Mouse (Mus musculus) neural tube, embryonic 15.5 days (tissue): ENCODE measurements at regions not wholly inside any gene's neighbourhood (a gene's known extent, or its start where the extent isn't known, plus 50 kb on each side); places are given as distances from the start of the nearest gene placed in this dataset.
A peak's percentile ranks its signal among the peaks of the same experiment; 100 is the strongest.

Experiments
- ATAC-seq: fragments of 200-750 bp; cut with Nextera tagmentation; 2 replicates; pipeline ENCODE4 v1.8.0; 2017; ENCODE audit warnings: mild to moderate bottlenecking, moderate TSS enrichment, moderate library complexity; ENCODE audit not compliant: low FRiP score
- H3K27ac ChIP-seq: fragments of 300-500 bp; sonication (generic); replicated peaks from 2 replicates; pipeline ENCODE4 v1.5.1; 2015; ENCODE audit warnings: mild to moderate bottlenecking, inconsistent platforms
- H3K27me3 ChIP-seq: fragments of 300-500 bp; sonication (generic); replicated peaks from 2 replicates; pipeline ENCODE4 v1.6.1; 2015; ENCODE audit warnings: inconsistent platforms
- H3K36me3 ChIP-seq: fragments of 300-500 bp; sonication (generic); 2 replicates; pipeline ENCODE4 v1.6.1; 2015; ENCODE audit warnings: inconsistent platforms
- H3K4me1 ChIP-seq: fragments of 300-500 bp; sonication (generic); 2 replicates; pipeline ENCODE4 v1.6.1; 2015; ENCODE audit warnings: inconsistent platforms
- H3K4me2 ChIP-seq: fragments of 300-500 bp; sonication (generic); 2 replicates; pipeline ENCODE4 v1.6.1; 2015; ENCODE audit warnings: inconsistent platforms, mild to moderate bottlenecking, moderate library complexity
- H3K4me3 ChIP-seq: fragments of 300-500 bp; sonication (generic); replicated peaks from 2 replicates; pipeline ENCODE4 v1.5.1; 2015; ENCODE audit warnings: mild to moderate bottlenecking, inconsistent platforms
- H3K9ac ChIP-seq: fragments of 300-500 bp; sonication (generic); replicated peaks from 2 replicates; pipeline ENCODE4 v1.6.1; 2015; ENCODE audit warnings: mild to moderate bottlenecking, inconsistent platforms
- H3K9me3 ChIP-seq: fragments of 300-500 bp; sonication (generic); replicated peaks from 2 replicates; pipeline ENCODE4 v1.6.1; 2016; ENCODE audit warnings: inconsistent platforms
- WGBS: fragments of 180-500 bp; shearing (Covaris S2); methylation state at CpG from one replicate; pipeline ENCODE4 v1.1.7; 2015; ENCODE audit warnings: mixed read lengths; 5-methylcytosine and 5-hydroxymethylcytosine counted together

GRCm38 (mm10) chr3:120732391-120732790, 439.1 kb downstream of the Rwdd3 start:
- H3K36me3 ChIP-seq = no peaks in the 10 kb centered on the region
- H3K9me3 ChIP-seq = no peaks in the 10 kb centered on the region
- no peaks in the 10 kb centered on the region for H3K27me3 ChIP-seq
- no peak overlapping the region for H3K27ac ChIP-seq
- no peak overlapping the region for H3K4me2 ChIP-seq
- peaks cover 13% of the 10 kb centered on the region for H3K4me1 ChIP-seq
- no peak overlapping the region for H3K9ac ChIP-seq
- no peak overlapping the region for H3K4me3 ChIP-seq
- 92% methylated on average over 8 of the region's 8 CpGs for WGBS
- no peak for ATAC-seq

GRCm38 (mm10) chr3:120731287-120731686, 440.2 kb downstream of the Rwdd3 start:
- H3K27ac ChIP-seq = no peak overlapping the region
- no peak overlapping the region for H3K4me3 ChIP-seq
- WGBS = 53% methylated on average over 9 of the region's 9 CpGs
- no peaks in the 10 kb centered on the region for H3K36me3 ChIP-seq
- H3K4me1 ChIP-seq = peaks cover 13% of the 10 kb centered on the region
- peak; percentile 55; the same call in 1 of the 2 replicates for ATAC-seq
- no peaks in the 10 kb centered on the region for H3K9me3 ChIP-seq
- H3K4me2 ChIP-seq = no peak overlapping the region
- H3K9ac ChIP-seq = no peak overlapping the region
- H3K27me3 ChIP-seq = no peaks in the 10 kb centered on the region

GRCm38 (mm10) chr3:120730225-120730624, 441.3 kb downstream of the Rwdd3 start:
- no peak overlapping the region for H3K4me2 ChIP-seq
- WGBS = 71% methylated on average over 4 of the region's 4 CpGs
- no peak overlapping the region for H3K9ac ChIP-seq
- no peaks in the 10 kb centered on the region for H3K27me3 ChIP-seq
- H3K4me3 ChIP-seq = no peak overlapping the region
- H3K9me3 ChIP-seq = no peaks in the 10 kb centered on the region
- no peaks in the 10 kb centered on the region for H3K36me3 ChIP-seq
- H3K27ac ChIP-seq = 0 out of 2 replicates have a peak overlapping the region, but pooled peaks have one; percentile 3
- peaks cover 13% of the 10 kb centered on the region for H3K4me1 ChIP-seq
- ATAC-seq = peak; percentile 72; the same call in 1 of the 2 replicates

GRCm38 (mm10) chr3:120729671-120730070, 441.8 kb downstream of the Rwdd3 start:
- H3K27me3 ChIP-seq = no peaks in the 10 kb centered on the region
- peak; percentile 83 for ATAC-seq
- 0 out of 2 replicates have a peak overlapping the region, but pooled peaks have one; percentile 3 for H3K27ac ChIP-seq
- H3K36me3 ChIP-seq = no peaks in the 10 kb centered on the region
- no peaks in the 10 kb centered on the region for H3K9me3 ChIP-seq
- H3K9ac ChIP-seq = no peak overlapping the region
- H3K4me1 ChIP-seq = peaks cover 13% of the 10 kb centered on the region
- no peak overlapping the region for H3K4me3 ChIP-seq
- H3K4me2 ChIP-seq = no peak overlapping the region
- 33% methylated on average over 5 of the region's 5 CpGs for WGBS

GRCm38 (mm10) chr3:120685227-120685626, 486.3 kb downstream of the Rwdd3 start:
- H3K4me2 ChIP-seq = no peak overlapping the region
- no peaks in the 10 kb centered on the region for H3K27me3 ChIP-seq
- no peaks in the 10 kb centered on the region for H3K9me3 ChIP-seq
- H3K4me3 ChIP-seq = no peak overlapping the region
- no peak overlapping the region for H3K27ac ChIP-seq
- no peaks in the 10 kb centered on the region for H3K36me3 ChIP-seq
- H3K9ac ChIP-seq = no peak overlapping the region
- peaks cover 3% of the 10 kb centered on the region; the same call in 1 of the 2 replicates for H3K4me1 ChIP-seq
- ATAC-seq = no peak
- WGBS = 81% methylated on average over 4 of the region's 4 CpGs

GRCm38 (mm10) chr3:120675906-120676305, 495.6 kb downstream of the Rwdd3 start:
- no peaks in the 10 kb centered on the region for H3K27me3 ChIP-seq
- 65% methylated on average over 2 of the region's 2 CpGs for WGBS

GRCm38 (mm10) chr3:120668654-120669053, 502.8 kb downstream of the Rwdd3 start:
- 89% methylated on average over 3 of the region's 3 CpGs for whole genome bisulfite sequencing
- H3K27ac ChIP-seq = no peak overlapping the region
- no peaks in the 10 kb centered on the region for H3K4me1 ChIP-seq
- no peak overlapping the region for H3K4me3 ChIP-seq
- H3K4me2 ChIP-seq = no peak overlapping the region
- ATAC-seq = no peak
- H3K9ac ChIP-seq = no peak overlapping the region
- H3K9me3 ChIP-seq = no peaks in the 10 kb centered on the region; the same call in 1 of the 2 replicates
- no peaks in the 10 kb centered on the region for H3K27me3 ChIP-seq
- no peaks in the 10 kb centered on the region for H3K36me3 ChIP-seq

More at GRCm38 (mm10) chr3:120675906-120676305, 495.6 kb downstream of the Rwdd3 start:
- Histone ChIP-seq H3K9ac (no peak overlapping the region), H3K4me3 (no peak overlapping the region), H3K27ac (no peak overlapping the region), H3K9me3 (no peaks in the 10 kb centered on the region), H3K36me3 (no peaks in the 10 kb centered on the region), H3K4me2 (no peak overlapping the region), H3K4me1 (no peaks in the 10 kb centered on the region)
- no peak for ATAC-seq

GRCm38 (mm10) chr3:120662521-120662920, 509.0 kb downstream of the Rwdd3 start:
- 97% methylated on average over 4 of the region's 4 CpGs for WGBS
- no peak for ATAC-seq

GRCm38 (mm10) chr3:120660776-120661175, 510.7 kb downstream of the Rwdd3 start:
- Histone ChIP-seq H3K9ac (no peak overlapping the region), H3K4me1 (no peaks in the 10 kb centered on the region), H3K27ac (no peak overlapping the region), H3K36me3 (no peaks in the 10 kb centered on the region), H3K4me3 (no peak overlapping the region), H3K9me3 (no peaks in the 10 kb centered on the region), H3K27me3 (no peaks in the 10 kb centered on the region), H3K4me2 (no peak overlapping the region)
- no peak for ATAC-seq
- 81% methylated on average over 4 of the region's 4 CpGs for WGBS

More at GRCm38 (mm10) chr3:120662521-120662920, 509.0 kb downstream of the Rwdd3 start:
- Histone ChIP-seq H3K9ac (no peak overlapping the region), H3K4me2 (no peak overlapping the region), H3K9me3 (no peaks in the 10 kb centered on the region), H3K27ac (no peak overlapping the region), H3K27me3 (no peaks in the 10 kb centered on the region), H3K4me1 (no peaks in the 10 kb centered on the region), H3K36me3 (no peaks in the 10 kb centered on the region), H3K4me3 (no peak overlapping the region)

GRCm38 (mm10) chr3:120649047-120649868, 522.2 kb downstream of the Rwdd3 start:
- H3K9me3 ChIP-seq = no peaks in the 10 kb centered on the region
- 77% methylated on average over 12 of the region's 12 CpGs for WGBS
- H3K4me3 ChIP-seq = no peak overlapping the region
- no peak overlapping the region for H3K27ac ChIP-seq
- H3K9ac ChIP-seq = no peak overlapping the region
- no peaks in the 10 kb centered on the region for H3K4me1 ChIP-seq
- no peak overlapping the region for H3K4me2 ChIP-seq
- no peaks in the 10 kb centered on the region for H3K36me3 ChIP-seq
- no peak for ATAC-seq
- H3K27me3 ChIP-seq = no peaks in the 10 kb centered on the region

GRCm38 (mm10) chr3:120648391-120648790, 523.1 kb downstream of the Rwdd3 start:
- no peak overlapping the region for H3K4me2 ChIP-seq
- H3K36me3 ChIP-seq = no peaks in the 10 kb centered on the region
- H3K9me3 ChIP-seq = no peaks in the 10 kb centered on the region
- no peak overlapping the region for H3K27ac ChIP-seq
- no peak for ATAC-seq
- no peak overlapping the region for H3K4me3 ChIP-seq
- 83% methylated on average over 5 of the region's 5 CpGs for WGBS
- no peak overlapping the region for H3K9ac ChIP-seq
- H3K4me1 ChIP-seq = no peaks in the 10 kb centered on the region
- no peaks in the 10 kb centered on the region for H3K27me3 ChIP-seq

GRCm38 (mm10) chr3:120636669-120637305, 534.7 kb downstream of the Rwdd3 start:
- H3K4me3 ChIP-seq = no peak overlapping the region
- no peaks in the 10 kb centered on the region for H3K9me3 ChIP-seq
- H3K27ac ChIP-seq = no peak overlapping the region
- no peaks in the 10 kb centered on the region for H3K27me3 ChIP-seq
- H3K36me3 ChIP-seq = no peaks in the 10 kb centered on the region
- H3K4me2 ChIP-seq = no peak overlapping the region
- no peak for ATAC-seq
- H3K4me1 ChIP-seq = peaks cover 11% of the 10 kb centered on the region
- WGBS = 62% methylated on average over 9 of the region's 9 CpGs
- no peak overlapping the region for H3K9ac ChIP-seq
